Mouse (Mus musculus) common myeloid progenitor, adult 5-6 weeks (primary cell): Measurements from ENCODE around the gene Rusc2. TPM values are rescaled to one million over a fixed set of nuclear protein-coding genes. Genes with fewer than 3 reads are reported as not detected.

Experiments
- ATAC-seq: replicated peaks from 2 replicates; pipeline ENCODE4 v1.8.0; 2016; ENCODE audit warnings: low read depth, mild to moderate bottlenecking, moderate TSS enrichment, inconsistent platforms; ENCODE audit not compliant: poor library complexity, severe bottlenecking
- total RNA-seq: library from RNA; stranded (forward); fragments of 200-1000, 187-1606 nt; gene quantifications from 2 replicates; pipeline ENCODE4 v1.2.3, GENCODE M21; 2017

The Rusc2 gene
- total RNA-seq, 1 experiment from 2014 or later: 1.3 TPM

GRCm38 (mm10) chr4:43383246-43384082, 1.7 kb downstream of the Rusc2 start:
- ATAC-seq: no peak

GRCm38 (mm10) chr4:43384083-43384460, 2.3 kb downstream of the Rusc2 start:
- no peak for ATAC-seq

GRCm38 (mm10) chr4:43384541-43384940, 2.8 kb downstream of the Rusc2 start:
- no peak for ATAC-seq

GRCm38 (mm10) chr4:43386932-43387331, 5.2 kb downstream of the Rusc2 start:
- ATAC-seq: no peak

- ATAC-seq: no peak
These were observed 7.6 kb downstream of the Rusc2 start for GRCm38 (mm10) chr4:43389390-43389789.

- ATAC-seq: no peak
These were observed 8.2 kb downstream of the Rusc2 start for GRCm38 (mm10) chr4:43389845-43390440.

- no peak for ATAC-seq
These were observed 9.8 kb downstream of the Rusc2 start for GRCm38 (mm10) chr4:43391521-43392050.

GRCm38 (mm10) chr4:43394345-43394891, 12.6 kb downstream of the Rusc2 start:
- ATAC-seq: no peak

GRCm38 (mm10) chr4:43395147-43395546, 13.4 kb downstream of the Rusc2 start:
- no peak for ATAC-seq

GRCm38 (mm10) chr4:43395836-43396235, 14.1 kb downstream of the Rusc2 start:
- no peak for ATAC-seq

- ATAC-seq: no peak
These were observed 14.6 kb downstream of the Rusc2 start for GRCm38 (mm10) chr4:43396381-43396780.

GRCm38 (mm10) chr4:43398014-43398413, 16.2 kb downstream of the Rusc2 start:
- ATAC-seq: no peak

- ATAC-seq: no peak
These were observed 17.1 kb downstream of the Rusc2 start for GRCm38 (mm10) chr4:43398829-43399331.

GRCm38 (mm10) chr4:43399391-43400131, 17.8 kb downstream of the Rusc2 start:
- ATAC-seq: no peak

GRCm38 (mm10) chr4:43400976-43401375, 19.2 kb downstream of the Rusc2 start:
- ATAC-seq: no peak

- no peak for ATAC-seq
These were observed 19.7 kb downstream of the Rusc2 start for GRCm38 (mm10) chr4:43401486-43401885.

GRCm38 (mm10) chr4:43402212-43402611, 20.4 kb downstream of the Rusc2 start:
- ATAC-seq: no peak

GRCm38 (mm10) chr4:43404697-43405096, 22.9 kb downstream of the Rusc2 start:
- no peak for ATAC-seq

GRCm38 (mm10) chr4:43406162-43406971, 24.6 kb downstream of the Rusc2 start:
- peak; percentile 88 for ATAC-seq
